Mouse (Mus musculus): ENCODE results near the gene Klrb1b. TPM values are rescaled to one million over a fixed set of nuclear protein-coding genes. Genes with fewer than 3 reads are reported as not detected.

The Klrb1b gene
- total RNA-seq, 1 experiment, result not detected

DNA sequence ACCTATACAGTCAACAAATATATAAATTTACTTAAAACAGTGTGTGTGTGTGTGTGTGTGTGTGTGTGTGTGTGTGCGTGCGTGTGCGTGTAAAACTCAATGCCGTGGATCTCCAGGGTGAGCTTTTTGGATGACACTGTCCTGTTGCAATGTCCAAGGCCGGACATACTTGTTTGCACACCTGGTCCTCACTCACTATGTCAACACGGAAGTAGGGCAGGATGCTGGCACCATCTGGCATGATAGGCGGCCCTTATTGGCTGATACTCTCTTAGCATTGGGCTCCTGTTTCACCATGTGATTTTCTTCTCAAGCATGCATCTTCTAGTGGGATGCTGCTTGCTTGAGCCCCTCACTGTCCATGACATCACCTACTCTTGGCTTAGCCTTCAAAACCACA, 13.8 kb upstream of the Klrb1b start:
- in situ Hi-C loops (cut with MboI; ENCODE audit: low sequenced_read_pairs in 2 of 2, unreplicated experiment in 2 of 2), result loop anchor here in 1 of 2 experiments (5.0 kb wide), 1 partner anchor 38 kb away; no protein-coding TSS in a partner anchor

DNA sequence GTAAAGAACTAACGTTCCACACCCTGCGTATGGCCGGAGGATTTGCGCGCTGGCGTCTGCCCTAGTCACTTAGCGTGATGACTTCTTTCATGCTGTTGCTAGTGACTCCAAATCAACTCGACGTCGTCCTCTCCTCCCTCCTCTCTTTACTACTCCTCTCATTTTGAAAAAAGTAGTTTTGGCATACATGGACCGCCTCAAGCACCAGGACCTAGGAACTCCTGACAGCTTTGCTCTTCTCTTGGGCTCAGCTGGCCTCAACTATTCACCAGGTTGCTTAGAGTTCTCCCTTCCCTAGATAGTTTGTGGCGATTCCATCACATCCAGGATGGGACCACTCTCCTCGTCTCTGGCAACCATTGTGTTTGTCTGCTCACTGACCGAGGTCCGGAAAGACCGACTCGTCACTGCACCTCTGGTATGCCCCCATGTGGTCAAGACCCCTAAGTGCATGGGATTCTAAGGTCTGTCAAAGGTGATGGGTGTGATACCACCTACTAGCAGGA, 13.2 kb upstream of the Klrb1b start:
- peaks cover 0 to 3% of the 10 kb centered on the region in 2 experiments; a peak in 1 of 4 replicates for H3K4me1 ChIP-seq (ENCODE audit: control insufficient read depth in 2 of 2, insufficient read depth in 2 of 2, low read length in 2 of 2, poor library complexity in 1 of 2)
- peak overlapping the region; percentile 71 for H3K9ac ChIP-seq (ENCODE audit: insufficient read depth, low read depth, low read length, poor library complexity, severe bottlenecking)
- peak; percentile 74 for TF ChIP-seq ZC3H11A (IDR thresholded peaks at IDR 0.05; ENCODE audit: borderline replicate concordance, low read depth, low read length)
- TF ChIP-seq ZNF384 (IDR thresholded peaks at IDR 0.05; ENCODE audit: low read depth, low read length), result no peak; the same call in 1 of the 2 replicates
- peak overlapping the region; percentile 63; the same call in 1 of the 2 replicates for H3K27ac ChIP-seq (ENCODE audit: insufficient read depth, low read depth, low read length, poor library complexity, severe bottlenecking)
- no peaks in the 10 kb centered on the region for H3K36me3 ChIP-seq (ENCODE audit: control insufficient read depth, insufficient read depth, low read length, poor library complexity, severe bottlenecking)
- peak; percentile 94 for DNase-seq (ENCODE audit: low read depth, low spot score)
- peak overlapping the region; percentile 79 to 85 for H3K4me3 ChIP-seq (ENCODE audit: insufficient read depth in 1 of 2, low read depth in 1 of 2, low read length in 2 of 2, poor library complexity in 1 of 2, severe bottlenecking in 1 of 2)
- in situ Hi-C loops (cut with MboI; ENCODE audit: low sequenced_read_pairs in 2 of 2, unreplicated experiment in 2 of 2), result loop anchor here in 1 of 2 experiments (5.0 kb wide), 1 partner anchor 37 kb away; no protein-coding TSS in a partner anchor
- H3K9me3 ChIP-seq (ENCODE audit: control insufficient read depth, insufficient read depth, low read depth, low read length), result no peaks in the 10 kb centered on the region

More for the DNA sequence above, 13.8 kb upstream of the Klrb1b start:
- no peak overlapping the region for H3K27ac ChIP-seq (ENCODE audit: insufficient read depth, low read depth, low read length, poor library complexity, severe bottlenecking)
- no peaks in the 10 kb centered on the region for H3K9me3 ChIP-seq (ENCODE audit: control insufficient read depth, insufficient read depth, low read depth, low read length)
- peak overlapping the region in 1 of 2 experiments; percentile 85; a peak in 1 of 4 replicates for H3K4me3 ChIP-seq (ENCODE audit: insufficient read depth in 1 of 2, low read depth in 1 of 2, low read length in 2 of 2, poor library complexity in 1 of 2, severe bottlenecking in 1 of 2)
- TF ChIP-seq CHD2 (IDR thresholded peaks at IDR 0.05; ENCODE audit: low read depth, low read length) (no peak), ZNF384 (IDR thresholded peaks at IDR 0.05; ENCODE audit: low read depth, low read length) (no peak)
- DNase-seq (ENCODE audit: low read depth, low spot score), result no peak
- H3K36me3 ChIP-seq (ENCODE audit: control insufficient read depth, insufficient read depth, low read length, poor library complexity, severe bottlenecking), result no peaks in the 10 kb centered on the region
- H3K4me1 ChIP-seq (ENCODE audit: control insufficient read depth in 2 of 2, insufficient read depth in 2 of 2, low read length in 2 of 2, poor library complexity in 1 of 2), result peaks cover 0 to 3% of the 10 kb centered on the region in 2 experiments; a peak in 1 of 4 replicates
- H3K9ac ChIP-seq (ENCODE audit: insufficient read depth, low read depth, low read length, poor library complexity, severe bottlenecking), result no peak overlapping the region

DNA sequence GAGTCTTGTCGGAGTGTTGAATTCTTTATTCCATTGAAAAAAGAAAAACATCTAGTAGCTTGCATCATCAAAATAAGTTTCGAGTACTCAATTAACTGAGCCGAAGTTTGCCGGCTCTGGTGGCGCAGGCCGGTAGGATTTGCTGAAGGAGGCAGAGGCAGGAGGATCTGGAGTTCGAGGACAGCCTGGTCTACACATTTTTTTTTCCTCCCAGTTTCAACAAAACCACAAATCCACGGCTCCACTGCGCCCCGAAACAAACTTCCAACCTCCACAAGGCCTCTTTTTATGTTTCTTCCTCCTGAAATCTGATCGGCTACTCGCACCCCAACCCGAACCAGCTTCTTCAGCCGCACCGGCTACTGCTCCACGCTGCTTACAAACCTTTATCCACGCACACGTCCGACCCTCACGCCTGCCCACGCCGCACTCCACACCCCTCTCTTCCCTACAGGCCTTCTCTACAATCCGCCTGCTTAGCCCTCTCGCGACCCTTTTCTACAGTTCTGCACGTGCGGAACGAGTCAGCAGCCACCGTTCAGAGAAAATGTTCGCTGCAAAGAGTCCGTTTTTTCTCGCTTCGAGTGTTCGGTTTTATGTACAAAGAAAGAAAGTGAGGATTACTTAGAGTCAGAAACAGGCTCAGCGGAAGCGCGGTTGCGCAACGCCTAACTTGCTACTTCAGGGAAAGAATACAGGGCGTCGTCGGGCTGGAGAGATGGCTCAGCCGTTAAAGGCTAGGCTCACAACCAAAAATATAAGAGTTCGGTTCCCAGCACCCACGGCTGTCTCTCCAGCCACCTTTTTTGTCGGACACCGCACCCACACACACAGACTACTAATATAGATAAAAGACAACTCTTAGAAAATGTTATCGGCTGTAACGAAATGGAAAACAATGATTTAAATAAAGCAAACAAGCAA, 12.5 kb upstream of the Klrb1b start:
- H3K9me3 ChIP-seq (ENCODE audit: control insufficient read depth, insufficient read depth, low read depth, low read length), result no peaks in the 10 kb centered on the region
- H3K4me1 ChIP-seq (ENCODE audit: control insufficient read depth in 2 of 2, insufficient read depth in 2 of 2, low read length in 2 of 2, poor library complexity in 1 of 2), result peaks cover 0 to 3% of the 10 kb centered on the region in 2 experiments; a peak in 1 of 4 replicates

DNA sequence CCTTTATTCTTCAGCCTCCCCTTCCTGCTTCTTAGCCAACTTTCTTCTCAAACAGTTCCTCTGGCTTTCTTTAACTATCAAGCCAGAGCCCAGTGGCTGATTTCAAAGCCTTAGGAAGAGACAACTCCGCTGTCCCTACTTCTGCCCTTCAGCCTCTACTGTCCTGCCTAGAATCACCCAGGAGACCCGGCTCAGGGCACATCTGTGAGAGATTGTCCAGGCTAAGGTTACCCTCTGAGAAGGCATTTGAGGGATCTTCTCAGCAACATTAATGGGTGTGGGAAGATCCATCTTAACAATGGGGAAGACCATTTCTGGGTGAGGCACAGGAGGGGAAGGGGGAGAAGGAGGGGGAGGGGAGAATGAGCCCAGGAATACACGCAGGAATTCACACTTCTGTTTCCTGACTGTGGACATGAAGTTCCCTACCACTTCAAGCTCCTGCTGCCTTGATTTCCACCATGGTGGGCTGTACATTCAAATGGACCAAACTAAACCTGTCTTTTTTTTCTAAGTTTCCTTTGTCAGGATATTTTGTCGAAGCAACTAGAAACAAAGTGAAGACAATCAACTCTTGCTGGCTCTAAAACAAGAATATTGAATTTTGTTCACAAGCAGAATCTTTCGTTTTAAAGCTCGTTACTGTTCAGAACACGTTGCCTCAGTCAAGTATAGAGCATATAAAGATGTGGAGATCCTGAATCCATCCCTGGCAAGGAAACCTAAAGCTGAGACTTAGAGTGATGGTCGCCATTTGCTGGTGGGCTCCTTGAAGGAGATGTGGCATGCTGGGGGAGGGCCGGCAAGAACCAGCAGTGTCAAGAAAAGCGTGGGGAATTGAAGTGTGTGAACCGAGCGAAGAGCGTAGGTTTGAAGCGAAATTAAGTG, 11.6 kb upstream of the Klrb1b start:
- TF ChIP-seq CHD2 (IDR thresholded peaks at IDR 0.05; ENCODE audit: low read depth, low read length), result no peak
- TF ChIP-seq ZC3H11A (IDR thresholded peaks at IDR 0.05; ENCODE audit: borderline replicate concordance, low read depth, low read length), result no peak
- no peak for TF ChIP-seq HCFC1 (IDR thresholded peaks at IDR 0.05; ENCODE audit: borderline replicate concordance, insufficient read depth, low read length)
- TF ChIP-seq MAFK (IDR thresholded peaks at IDR 0.05; ENCODE audit: insufficient read depth, low read depth, low read length), result no peak
- TF ChIP-seq ZNF384 (IDR thresholded peaks at IDR 0.05; ENCODE audit: low read depth, low read length), result no peak
- peaks cover 0 to 3% of the 10 kb centered on the region in 2 experiments; a peak in 1 of 4 replicates for H3K4me1 ChIP-seq (ENCODE audit: control insufficient read depth in 2 of 2, insufficient read depth in 2 of 2, low read length in 2 of 2, poor library complexity in 1 of 2)
- H3K27ac ChIP-seq (ENCODE audit: insufficient read depth, low read depth, low read length, poor library complexity, severe bottlenecking), result no peak overlapping the region
- no peaks in the 10 kb centered on the region for H3K36me3 ChIP-seq (ENCODE audit: control insufficient read depth, insufficient read depth, low read length, poor library complexity, severe bottlenecking)
- peak overlapping the region; percentile 66 to 85 for H3K4me3 ChIP-seq (ENCODE audit: insufficient read depth in 1 of 2, low read depth in 1 of 2, low read length in 2 of 2, poor library complexity in 1 of 2, severe bottlenecking in 1 of 2)
- peak; percentile 28 for DNase-seq (ENCODE audit: low read depth, low spot score)
- no peaks in the 10 kb centered on the region for H3K9me3 ChIP-seq (ENCODE audit: control insufficient read depth, insufficient read depth, low read depth, low read length)
- 0 out of 2 replicates have a peak overlapping the region, but pooled peaks have one; percentile 43 for H3K9ac ChIP-seq (ENCODE audit: insufficient read depth, low read depth, low read length, poor library complexity, severe bottlenecking)
- in situ Hi-C loops (cut with MboI; ENCODE audit: low sequenced_read_pairs in 2 of 2, unreplicated experiment in 2 of 2), result loop anchor here in 1 of 2 experiments (5.0 kb wide), 1 partner anchor 35 kb away; no protein-coding TSS in a partner anchor

More for the DNA sequence above, 12.5 kb upstream of the Klrb1b start:
- H3K4me3 ChIP-seq (ENCODE audit: insufficient read depth in 1 of 2, low read depth in 1 of 2, low read length in 2 of 2, poor library complexity in 1 of 2, severe bottlenecking in 1 of 2), result peak overlapping the region; percentile 79 to 85
- peak overlapping the region; percentile 16; the same call in 1 of the 2 replicates for H3K27ac ChIP-seq (ENCODE audit: insufficient read depth, low read depth, low read length, poor library complexity, severe bottlenecking)
- TF ChIP-seq ZC3H11A (IDR thresholded peaks at IDR 0.05; ENCODE audit: borderline replicate concordance, low read depth, low read length), result no peak
- peak; percentile 81 for TF ChIP-seq MAFK (IDR thresholded peaks at IDR 0.05; ENCODE audit: insufficient read depth, low read depth, low read length)
- no peak for TF ChIP-seq CHD2 (IDR thresholded peaks at IDR 0.05; ENCODE audit: low read depth, low read length)
- peak; percentile 77 for TF ChIP-seq ZNF384 (IDR thresholded peaks at IDR 0.05; ENCODE audit: low read depth, low read length)
- no peak for TF ChIP-seq HCFC1 (IDR thresholded peaks at IDR 0.05; ENCODE audit: borderline replicate concordance, insufficient read depth, low read length)
- DNase-seq (ENCODE audit: low read depth, low spot score), result peak; percentile 70
- in situ Hi-C loops (cut with MboI; ENCODE audit: low sequenced_read_pairs in 2 of 2, unreplicated experiment in 2 of 2), result loop anchor here in 1 of 2 experiments (5.0 kb wide), 1 partner anchor 36 kb away; no protein-coding TSS in a partner anchor
- peak overlapping the region; percentile 76 for H3K9ac ChIP-seq (ENCODE audit: insufficient read depth, low read depth, low read length, poor library complexity, severe bottlenecking)
- no peaks in the 10 kb centered on the region for H3K36me3 ChIP-seq (ENCODE audit: control insufficient read depth, insufficient read depth, low read length, poor library complexity, severe bottlenecking)

All from ES-E14 (cell line).